Mouse (Mus musculus) liver, adult 2 months (tissue): Measurements from ENCODE around the gene Cbx8. TPM values are rescaled to one million over a fixed set of nuclear protein-coding genes. Genes with fewer than 3 reads are reported as not detected.

Experiments used
- DNase-seq: peaks from one replicate; pipeline ENCODE4 v3.0.0-alpha.2; 2011; ENCODE audit warnings: low read depth, low spot score; ENCODE audit errors: extremely low read depth
- H3K27ac ChIP-seq: fragments of 200-500 bp; replicated peaks from 2 replicates; pipeline ENCODE4 v1.5.1; 2012; ENCODE audit warnings: low read depth, mild to moderate bottlenecking, control low read depth, inconsistent platforms, low read length; ENCODE audit not compliant: insufficient read depth
- H3K27me3 ChIP-seq: fragments of 200-500 bp; 2 replicates; pipeline ENCODE4 v1.6.1; 2012; ENCODE audit warnings: mild to moderate bottlenecking, moderate library complexity, low read length, inconsistent platforms; ENCODE audit not compliant: control insufficient read depth, insufficient read depth
- H3K36me3 ChIP-seq: fragments of 200-500 bp; 2 replicates; pipeline ENCODE4 v1.6.1; 2012; ENCODE audit warnings: low read length, inconsistent platforms; ENCODE audit not compliant: control insufficient read depth, insufficient read depth
- H3K4me1 ChIP-seq: fragments of 200-500 bp; 2 replicates; pipeline ENCODE4 v1.6.1; 2011; ENCODE audit warnings: low read length; ENCODE audit not compliant: control insufficient read depth, insufficient read depth
- H3K4me3 ChIP-seq: fragments of 200-500 bp; 2 replicates; pipeline ENCODE4 v1.5.1; 2011; ENCODE audit warnings: low read depth, mild to moderate bottlenecking, control low read depth, low read length, moderate library complexity; ENCODE audit not compliant: insufficient read depth
- H3K79me2 ChIP-seq: fragments of 200-500 bp; 2 replicates; pipeline ENCODE4 v1.6.1; 2012; ENCODE audit warnings: inconsistent platforms, mild to moderate bottlenecking, low read length, moderate library complexity; ENCODE audit not compliant: control insufficient read depth, insufficient read depth
- H3K9ac ChIP-seq: fragments of 200-500 bp; 2 replicates; pipeline ENCODE4 v1.6.1; 2012; ENCODE audit warnings: low read depth, mild to moderate bottlenecking, control low read depth, inconsistent platforms, low read length
- CTCF ChIP-seq: fragments of 200-500 bp; IDR thresholded peaks from 2 replicates; pipeline ENCODE4 v1.5.1; 2011; ENCODE audit warnings: low read depth, low read length, control low read depth
- POLR2A ChIP-seq: fragments of 200-500 bp; IDR thresholded peaks from 2 replicates; pipeline ENCODE4 v1.6.1; 2011; ENCODE audit warnings: low read length, control low read depth; ENCODE audit not compliant: insufficient read depth; ENCODE audit errors: extremely low read depth
- WGBS: fragments of 180-500 bp; shearing (Covaris S2); methylation state at CpG from one replicate; pipeline ENCODE4 v1.1.7; 2018; 5-methylcytosine and 5-hydroxymethylcytosine counted together
- polyA plus RNA-seq: library from polyadenylated mRNA; depleted of rRNA; stranded (reverse); fragments of >200 nt; gene quantifications from 2 replicates; pipeline ENCODE4 v1.2.3, GENCODE M21; 2012
- total RNA-seq: library from RNA; depleted of rRNA; stranded (reverse); fragments of >200 nt; gene quantifications from 2 replicates; pipeline ENCODE4 v1.2.3, GENCODE M21; 2014

Gene Cbx8
- total and polyA plus RNA-seq, 2 experiments = 1.7 to 5.1 TPM

DNA sequence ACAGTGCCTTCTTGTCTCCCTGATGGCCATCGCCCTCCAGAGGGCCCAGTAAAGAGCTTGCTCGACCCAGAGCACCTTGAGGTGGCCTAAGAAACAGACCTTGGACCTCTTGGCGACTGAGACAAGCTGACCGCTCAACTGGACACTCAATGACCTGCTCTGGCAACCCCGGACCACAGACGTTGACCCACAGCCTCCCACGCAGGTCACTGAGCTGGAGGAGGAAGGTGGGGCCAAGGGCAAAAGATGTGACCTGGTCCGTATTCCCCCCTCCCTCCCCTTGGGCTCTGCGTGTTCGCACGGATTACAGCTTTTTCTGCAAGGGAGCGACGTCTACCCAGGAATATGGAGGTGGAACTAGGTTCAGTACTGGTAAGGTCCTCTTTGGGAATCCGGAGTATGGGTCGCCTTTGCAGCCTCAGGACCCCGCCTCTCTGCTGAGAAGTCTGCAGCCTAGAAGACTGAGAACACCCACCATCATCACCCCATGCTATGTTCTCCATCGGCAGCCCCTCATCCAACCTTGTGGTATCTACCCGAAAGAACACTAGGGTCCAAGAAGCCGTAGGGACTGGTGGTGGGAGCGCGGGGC, 5.6 kb downstream of the Cbx8 start:
- no peak for TF ChIP-seq CTCF
- no peak for TF ChIP-seq POLR2A
- Histone ChIP-seq H3K4me3 (no peak overlapping the region), H3K27ac (no peak overlapping the region), H3K36me3 (no peaks in the 10 kb centered on the region; the same call in 1 of the 2 replicates), H3K79me2 (no peaks in the 10 kb centered on the region), H3K27me3 (0 out of 2 replicates have a peak, but pooled peaks cover 5% of the 10 kb centered on the region), H3K4me1 (peaks cover 7% of the 10 kb centered on the region), H3K9ac (no peak overlapping the region)
- no peak for DNase-seq
- WGBS = 7% methylated on average over 21 of the region's 21 CpGs

DNA sequence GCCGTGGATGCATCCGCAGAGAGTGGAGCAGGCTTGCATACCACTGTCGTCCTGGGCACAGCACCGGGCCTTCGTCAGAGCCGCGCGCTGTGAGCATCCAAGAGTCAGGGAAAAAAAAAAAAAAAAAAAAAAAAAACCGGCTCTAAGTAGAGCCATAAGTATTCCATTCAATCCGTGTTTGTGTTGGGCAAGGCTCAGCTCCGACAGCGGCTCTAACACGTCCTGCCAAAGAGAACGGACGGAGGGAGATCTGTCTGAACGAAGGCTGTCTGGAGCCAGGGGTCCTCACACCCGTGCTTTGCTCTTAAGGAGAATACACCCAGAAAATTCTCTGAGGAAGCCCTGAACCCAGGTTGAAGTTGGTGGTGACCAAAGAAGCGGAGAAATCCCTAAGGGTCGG, 6.1 kb downstream of the Cbx8 start:
- Histone ChIP-seq H3K27me3 (0 out of 2 replicates have a peak, but pooled peaks cover 5% of the 10 kb centered on the region), H3K4me3 (no peak overlapping the region), H3K79me2 (no peaks in the 10 kb centered on the region), H3K4me1 (peaks cover 2% of the 10 kb centered on the region; the same call in 1 of the 2 replicates), H3K9ac (no peak overlapping the region), H3K36me3 (no peaks in the 10 kb centered on the region; the same call in 1 of the 2 replicates), H3K27ac (no peak overlapping the region)
- DNase-seq = no peak
- TF ChIP-seq POLR2A = no peak
- 15% methylated on average over 19 of the region's 19 CpGs for WGBS

DNA sequence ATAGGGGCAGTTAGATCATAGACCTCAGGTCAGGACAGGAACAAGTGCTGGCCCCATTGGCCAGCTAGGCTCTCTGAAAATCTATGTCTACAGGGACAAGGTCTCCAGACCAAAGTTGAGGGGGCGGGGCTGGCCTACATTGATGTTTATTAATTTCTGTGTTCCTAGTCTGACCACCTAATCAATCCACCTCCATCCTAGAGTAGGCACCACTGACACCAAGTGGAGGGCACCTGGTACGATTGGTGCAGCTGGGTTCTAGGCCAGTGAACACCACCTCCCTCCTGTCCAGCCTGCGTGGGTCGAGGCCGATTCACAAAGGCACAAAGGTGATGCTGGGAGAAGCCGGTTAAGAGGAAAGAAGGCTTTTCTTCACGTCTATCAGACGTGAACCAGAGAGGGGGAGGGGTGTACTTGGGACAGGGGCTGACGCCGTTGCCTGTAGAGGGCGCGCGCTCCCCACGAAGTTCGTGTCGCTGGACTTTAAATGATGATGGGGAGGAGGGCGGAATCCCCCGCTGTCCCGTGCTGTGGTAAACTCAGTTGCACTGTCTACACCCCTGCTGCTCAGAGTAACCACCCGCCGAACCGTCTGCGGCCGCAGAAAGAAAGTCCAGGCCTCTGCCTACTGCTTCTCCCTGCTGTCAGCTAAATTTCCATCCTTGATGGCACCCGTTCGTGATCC, 6.8 kb downstream of the Cbx8 start:
- H3K36me3 ChIP-seq = no peaks in the 10 kb centered on the region; the same call in 1 of the 2 replicates
- H3K27me3 ChIP-seq = 0 out of 2 replicates have a peak, but pooled peaks cover 5% of the 10 kb centered on the region
- TF ChIP-seq POLR2A = no peak
- TF ChIP-seq CTCF = peak; percentile 92
- peak; percentile 45 for DNase-seq
- H3K79me2 ChIP-seq = no peaks in the 10 kb centered on the region
- no peak overlapping the region for H3K9ac ChIP-seq
- WGBS = 2% methylated on average over 26 of the region's 26 CpGs
- no peak overlapping the region for H3K27ac ChIP-seq
- H3K4me3 ChIP-seq = no peak overlapping the region
- peaks cover 2% of the 10 kb centered on the region; the same call in 1 of the 2 replicates for H3K4me1 ChIP-seq

DNA sequence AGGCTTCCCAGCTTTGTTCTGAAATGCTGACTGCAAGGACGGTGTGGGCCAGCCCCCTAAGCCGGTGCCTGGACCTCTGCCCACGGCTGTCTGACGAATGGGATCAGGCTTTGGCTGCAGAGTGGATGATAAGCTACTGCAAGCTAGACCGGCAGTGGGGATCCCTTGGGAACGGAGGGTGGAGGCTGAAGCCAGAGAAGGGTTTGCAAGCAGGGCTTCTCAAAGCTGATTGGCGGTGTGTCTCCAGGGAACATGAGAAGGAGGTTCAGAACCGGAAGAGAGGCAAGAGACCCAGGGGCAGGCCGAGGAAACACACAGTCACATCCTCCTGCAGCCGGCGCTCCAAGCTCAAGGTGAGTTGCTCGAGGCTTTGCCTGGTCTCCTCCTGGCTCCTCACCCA, 14.6 kb downstream of the Cbx8 start:
- 89% methylated on average over 12 of the region's 12 CpGs for WGBS

DNA sequence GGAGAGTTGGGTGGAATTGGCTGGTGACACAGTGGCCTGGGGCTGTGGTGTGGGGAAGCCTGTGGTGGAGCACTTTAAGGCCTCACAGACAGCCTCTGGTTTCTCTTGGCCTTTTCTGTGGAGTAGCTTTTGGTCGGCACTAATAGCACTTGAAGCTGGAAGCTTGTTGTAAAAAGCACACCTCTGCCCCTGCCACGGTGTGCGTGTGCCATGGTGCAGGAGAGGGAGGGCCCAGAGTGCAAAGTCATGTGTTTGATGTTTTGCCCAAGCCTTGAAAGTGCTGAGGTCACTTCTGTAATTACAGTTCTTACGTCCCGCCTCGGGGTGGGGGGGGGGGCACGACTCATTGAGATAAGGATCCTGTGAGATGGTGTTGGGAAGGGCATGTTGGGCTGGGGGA, 16.5 kb downstream of the Cbx8 start:
- no peak for TF ChIP-seq POLR2A
- no peak for TF ChIP-seq CTCF
- H3K9ac ChIP-seq = no peak overlapping the region

More for the DNA sequence above, 14.6 kb downstream of the Cbx8 start:
- no peak overlapping the region for H3K4me3 ChIP-seq
- peaks cover 3% of the 10 kb centered on the region; the same call in 1 of the 2 replicates for H3K36me3 ChIP-seq
- H3K79me2 ChIP-seq = peaks cover 8% of the 10 kb centered on the region; the same call in 1 of the 2 replicates
- no peak for TF ChIP-seq CTCF
- no peak for TF ChIP-seq POLR2A
- no peaks in the 10 kb centered on the region for H3K27me3 ChIP-seq
- no peak overlapping the region for H3K27ac ChIP-seq
- H3K9ac ChIP-seq = no peak overlapping the region
- peaks cover 7% of the 10 kb centered on the region for H3K4me1 ChIP-seq
- no peak for DNase-seq

DNA sequence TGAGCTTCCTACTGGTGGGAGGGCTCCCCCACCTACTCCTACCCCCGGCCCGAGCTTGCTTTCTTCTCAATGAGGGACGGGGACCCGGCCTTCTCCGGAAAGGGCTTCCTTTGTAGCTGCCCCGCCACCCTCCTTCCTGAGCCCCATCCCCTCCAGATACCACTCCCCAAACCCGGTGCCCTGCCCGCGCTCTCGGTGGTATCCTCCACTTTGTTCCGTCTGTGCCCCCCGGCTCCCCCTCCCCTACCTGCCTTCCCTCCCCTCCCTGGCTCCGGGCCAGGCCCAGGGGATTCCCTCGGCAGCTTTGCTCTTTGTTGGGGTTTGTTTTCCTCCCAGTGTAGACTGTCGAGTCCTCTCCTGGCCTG, 17.2 kb downstream of the Cbx8 start:
- Histone ChIP-seq H3K4me3 (peak overlapping the region; percentile 96), H3K36me3 (peaks cover 3% of the 10 kb centered on the region; the same call in 1 of the 2 replicates), H3K27ac (no peak overlapping the region; the same call in 1 of the 2 replicates), H3K9ac (peak overlapping the region; percentile 93), H3K4me1 (peaks cover 7% of the 10 kb centered on the region), H3K79me2 (peaks cover 8% of the 10 kb centered on the region; the same call in 1 of the 2 replicates), H3K27me3 (no peaks in the 10 kb centered on the region)
- no peak for TF ChIP-seq CTCF
- no peak for TF ChIP-seq POLR2A
- DNase-seq = no peak
- 3% methylated on average over 15 of the region's 15 CpGs for WGBS

More for the DNA sequence above, 16.5 kb downstream of the Cbx8 start:
- no peak overlapping the region for H3K27ac ChIP-seq
- H3K36me3 ChIP-seq = peaks cover 3% of the 10 kb centered on the region; the same call in 1 of the 2 replicates
- H3K4me3 ChIP-seq = no peak overlapping the region
- no peaks in the 10 kb centered on the region for H3K27me3 ChIP-seq
- H3K4me1 ChIP-seq = peaks cover 7% of the 10 kb centered on the region
- WGBS = 18% methylated on average over 7 of the region's 7 CpGs
- H3K79me2 ChIP-seq = peaks cover 8% of the 10 kb centered on the region; the same call in 1 of the 2 replicates
- peak; percentile 45 for DNase-seq
